Mouse (Mus musculus) thymus, postnatal 25 days (tissue): ENCODE measurements around the gene Tmsb15a.
"Not testable (repeated sequence)": the region's sequence is repeated elsewhere in the genome, so short reads cannot be mapped to it uniquely, and the experiment has no call there.

Source experiments
- DNase-seq: peaks from one replicate; pipeline ENCODE4 v3.0.0; 2022

The Tmsb15a gene

GRCm38 (mm10) chrX:135725161-135725560, at the start of gene Tmsb15a:
Tmsb15a (minus strand) TSS chrX:135725261.
- no peak for DNase-seq

- DNase-seq, result no peak
Measured at GRCm38 (mm10) chrX:135768565-135768964, 43.5 kb upstream of the Tmsb15a start.

GRCm38 (mm10) chrX:135768043-135768548, 43.0 kb upstream of the Tmsb15a start:
- no peak for DNase-seq

- DNase-seq, result peak; percentile 5
Measured at GRCm38 (mm10) chrX:135761707-135762106, 36.6 kb upstream of the Tmsb15a start.

- DNase-seq, result peak; percentile 66
Measured at GRCm38 (mm10) chrX:135752832-135753231, 27.8 kb upstream of the Tmsb15a start.

GRCm38 (mm10) chrX:135745376-135745775, 20.3 kb upstream of the Tmsb15a start:
- not testable (repeated sequence) for DNase-seq

GRCm38 (mm10) chrX:135743056-135743355, 17.9 kb upstream of the Tmsb15a start:
- no peak for DNase-seq

GRCm38 (mm10) chrX:135742304-135743055, 17.4 kb upstream of the Tmsb15a start, which contains the start of the genes Armcx5 and Gprasp1:
Armcx5 (plus strand) TSS chrX:135742733.
Gprasp1 (plus strand) TSS chrX:135742733.
- DNase-seq, result peak; percentile 86

- DNase-seq, result no peak
Measured at GRCm38 (mm10) chrX:135738730-135739520, 13.9 kb upstream of the Tmsb15a start.

- no peak for DNase-seq
Measured at GRCm38 (mm10) chrX:135712845-135713244, 12.2 kb downstream of the Tmsb15a start.

- no peak for DNase-seq
Measured at GRCm38 (mm10) chrX:135704349-135704748, 20.7 kb downstream of the Tmsb15a start.

GRCm38 (mm10) chrX:135703111-135703510, 21.9 kb downstream of the Tmsb15a start:
- DNase-seq, result no peak

GRCm38 (mm10) chrX:135693633-135694032, 31.4 kb downstream of the Tmsb15a start, which contains the start of gene Tcp11x2:
Tcp11x2 (minus strand) TSS chrX:135693790.
- no peak for DNase-seq

GRCm38 (mm10) chrX:135687802-135688201, 37.3 kb downstream of the Tmsb15a start:
- DNase-seq, result no peak

- DNase-seq, result no peak
Measured at GRCm38 (mm10) chrX:135681858-135682257, 43.2 kb downstream of the Tmsb15a start.
